Mouse (Mus musculus) testis, adult 2 months (tissue): ENCODE results near the gene Gm20388. TPM values are rescaled to one million over a fixed set of nuclear protein-coding genes. Genes with fewer than 3 reads are reported as not detected.

ENCODE experiments used
- H3K27ac ChIP-seq: fragments of 200-500 bp; 2 replicates; pipeline ENCODE4 v1.5.1; 2012; ENCODE audit warnings: low read depth, low read length; ENCODE audit not compliant: control insufficient read depth, insufficient read depth
- H3K27me3 ChIP-seq: fragments of 200-500 bp; 2 replicates; pipeline ENCODE4 v1.6.1; 2012; ENCODE audit warnings: mild to moderate bottlenecking, low read length, moderate library complexity; ENCODE audit not compliant: control insufficient read depth, insufficient read depth
- H3K36me3 ChIP-seq: fragments of 200-500 bp; 2 replicates; pipeline ENCODE4 v1.6.1; 2012; ENCODE audit warnings: mild to moderate bottlenecking, low read length; ENCODE audit not compliant: control insufficient read depth, insufficient read depth
- H3K4me1 ChIP-seq: fragments of 200-500 bp; 2 replicates; pipeline ENCODE4 v1.6.1; 2012; ENCODE audit warnings: low read length; ENCODE audit not compliant: control insufficient read depth, insufficient read depth
- H3K4me3 ChIP-seq: fragments of 200-500 bp; 2 replicates; pipeline ENCODE4 v1.5.1; 2012; ENCODE audit warnings: low read depth, mild to moderate bottlenecking, low read length, moderate library complexity, mixed read lengths; ENCODE audit not compliant: control insufficient read depth
- CTCF ChIP-seq: fragments of 200-500 bp; IDR thresholded peaks from 2 replicates; pipeline ENCODE4 v1.5.1; 2012; ENCODE audit warnings: low read depth, mild to moderate bottlenecking, inconsistent platforms, low read length, moderate library complexity; ENCODE audit not compliant: control insufficient read depth, insufficient read depth, insufficient replicate concordance
- POLR2A ChIP-seq: fragments of 200-500 bp; IDR thresholded peaks from 2 replicates; pipeline ENCODE4 v1.6.1; 2012; ENCODE audit warnings: low read depth, mild to moderate bottlenecking, inconsistent platforms, low read length, moderate library complexity; ENCODE audit not compliant: control insufficient read depth
- polyA plus RNA-seq: library from polyadenylated mRNA; depleted of rRNA; stranded (reverse); fragments of >200 nt; gene quantifications from 2 replicates; pipeline ENCODE4 v1.2.3, GENCODE M21; 2012

Gene Gm20388
- polyA plus RNA-seq, 1 experiment: 5.6 TPM

DNA sequence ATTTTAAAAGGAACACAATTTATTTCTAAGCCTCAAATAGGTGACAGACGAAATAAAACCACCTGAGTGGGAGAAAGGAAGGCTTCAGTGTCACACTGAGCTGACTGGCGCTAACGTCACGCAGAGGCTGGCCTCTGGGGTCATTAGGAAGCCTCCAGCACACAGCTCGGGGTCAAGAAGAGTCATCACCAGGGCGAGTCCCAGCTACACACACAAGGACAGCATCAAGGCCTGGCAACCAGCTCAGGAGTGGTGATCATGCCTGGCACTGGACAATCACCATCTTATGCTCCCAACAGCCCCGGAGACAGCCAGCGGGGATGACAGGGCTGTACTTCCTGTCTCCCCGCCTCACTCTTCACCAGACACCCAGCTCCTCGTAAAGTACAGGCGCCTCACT, 1647.1 kb downstream of the Gm20388 start:
- H3K4me1 ChIP-seq: peaks cover 2% of the 10 kb centered on the region; the same call in 1 of the 2 replicates
- H3K27me3 ChIP-seq: no peaks in the 10 kb centered on the region
- no peak overlapping the region for H3K4me3 ChIP-seq
- no peaks in the 10 kb centered on the region for H3K36me3 ChIP-seq
- TF ChIP-seq POLR2A (no peak), CTCF (no peak)
- H3K27ac ChIP-seq: no peak overlapping the region

DNA sequence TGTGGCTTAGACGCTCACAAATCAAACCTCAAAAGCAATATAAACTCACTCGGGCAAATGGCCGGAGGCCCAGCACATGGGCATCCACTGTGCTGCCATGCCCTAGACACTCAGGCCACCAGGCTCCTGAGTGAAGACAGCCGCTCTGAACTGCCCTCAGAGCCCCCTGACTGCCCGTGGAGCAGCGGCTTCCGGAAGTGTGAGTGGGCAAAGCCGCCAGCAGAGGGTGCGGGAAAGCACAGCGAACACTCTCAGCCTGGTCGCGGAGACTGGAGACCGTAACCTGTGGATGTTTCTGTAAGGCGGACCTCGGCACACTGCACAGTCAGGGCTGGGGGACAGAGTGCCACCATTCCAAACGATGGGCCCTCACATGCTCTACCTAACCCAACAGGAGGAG, 1647.9 kb downstream of the Gm20388 start:
- Histone ChIP-seq H3K4me3 (no peak overlapping the region), H3K4me1 (peaks cover 6% of the 10 kb centered on the region; the same call in 1 of the 2 replicates), H3K36me3 (no peaks in the 10 kb centered on the region), H3K27me3 (no peaks in the 10 kb centered on the region), H3K27ac (no peak overlapping the region)
- no peak for TF ChIP-seq CTCF
- no peak for TF ChIP-seq POLR2A

DNA sequence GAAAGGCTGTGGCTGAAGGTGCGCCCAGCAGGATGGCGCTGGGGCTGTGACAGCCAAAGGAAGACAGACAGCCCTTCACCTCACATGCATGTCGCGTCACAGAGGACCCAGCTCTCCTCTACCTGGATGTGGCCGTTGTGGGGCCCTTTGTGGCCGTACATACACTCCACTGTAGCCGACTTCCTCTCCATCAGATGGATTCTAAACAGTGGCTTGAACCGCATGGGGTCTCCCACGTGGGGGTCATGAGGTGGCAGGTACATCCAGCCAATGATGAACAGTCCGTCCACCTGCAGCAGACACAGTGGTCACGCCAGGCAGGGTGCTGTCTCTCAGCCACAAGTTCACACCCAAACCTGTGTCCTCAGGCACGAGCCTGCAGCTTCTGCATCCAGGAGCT, 1649.2 kb downstream of the Gm20388 start:
- Histone ChIP-seq H3K27me3 (no peaks in the 10 kb centered on the region), H3K4me3 (no peak overlapping the region), H3K36me3 (no peaks in the 10 kb centered on the region), H3K27ac (no peak overlapping the region), H3K4me1 (peaks cover 6% of the 10 kb centered on the region; the same call in 1 of the 2 replicates)
- no peak for TF ChIP-seq POLR2A
- no peak for TF ChIP-seq CTCF

DNA sequence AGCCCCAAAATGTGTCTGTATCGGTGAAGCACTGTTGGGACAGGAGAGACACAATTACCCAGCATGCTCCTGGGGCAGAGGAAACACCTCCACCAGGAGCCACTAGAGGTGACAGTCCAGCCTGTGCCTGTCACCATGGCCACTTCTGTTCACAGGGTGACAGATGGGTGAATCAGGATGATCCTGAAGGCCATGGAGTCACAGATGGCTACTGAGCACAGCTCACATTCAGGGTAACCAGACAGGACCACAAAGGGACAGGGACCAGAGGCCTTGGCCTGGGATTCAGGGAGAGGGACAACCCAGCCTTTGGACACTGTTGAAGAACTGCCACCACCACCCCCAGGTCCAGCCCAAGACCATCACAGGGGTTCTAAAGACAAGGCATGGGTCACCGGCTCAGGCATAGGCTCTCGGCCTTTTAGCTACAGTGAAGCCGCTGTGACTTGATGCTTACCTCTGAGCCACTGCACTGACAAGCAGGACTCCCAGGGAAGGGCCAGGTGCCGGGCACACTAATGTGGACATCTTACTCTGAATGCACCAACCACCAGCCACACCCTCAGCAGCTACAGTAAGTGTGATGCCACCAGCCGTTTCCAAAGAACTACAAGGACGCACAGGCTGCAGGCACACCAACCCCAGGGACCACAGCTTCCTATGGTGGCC, 1649.9 kb downstream of the Gm20388 start:
- Histone ChIP-seq H3K4me3 (no peak overlapping the region), H3K27ac (no peak overlapping the region), H3K36me3 (no peaks in the 10 kb centered on the region), H3K4me1 (peaks cover 6% of the 10 kb centered on the region; the same call in 1 of the 2 replicates), H3K27me3 (no peaks in the 10 kb centered on the region)
- TF ChIP-seq CTCF: no peak
- TF ChIP-seq POLR2A: no peak

DNA sequence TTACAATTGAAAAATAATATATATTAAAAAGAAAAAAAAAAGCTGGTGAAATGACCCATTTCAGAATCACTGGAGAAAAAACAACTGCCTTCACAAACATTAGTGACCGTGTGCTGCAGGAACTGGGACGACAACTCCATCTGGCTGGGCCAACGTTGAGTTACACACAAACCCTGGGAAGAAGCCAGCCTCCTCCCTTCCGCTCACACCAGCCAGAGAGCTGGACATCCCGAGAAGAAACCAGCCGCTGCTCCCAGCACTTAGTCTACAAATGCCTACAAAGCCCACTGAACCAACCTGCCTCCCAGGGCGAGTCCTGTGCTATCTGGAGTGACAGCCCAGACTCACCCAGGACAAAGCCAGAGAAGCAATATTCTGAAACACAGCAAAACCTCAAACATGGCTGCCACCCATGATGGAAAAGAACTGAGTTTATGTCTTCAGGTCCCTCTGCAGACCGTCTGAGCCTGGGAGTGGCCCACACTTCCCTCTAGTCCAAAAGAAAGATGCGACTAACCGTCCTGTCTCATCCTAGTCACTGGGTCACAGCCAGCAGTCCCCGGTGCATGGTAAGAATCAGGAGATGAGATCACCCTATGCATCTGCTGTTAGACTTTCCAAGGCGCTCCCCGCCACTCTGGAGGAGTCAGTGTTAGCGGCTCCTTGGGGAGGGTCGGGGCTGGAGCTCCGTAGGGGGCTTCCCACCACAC, 1651.2 kb downstream of the Gm20388 start:
- Histone ChIP-seq H3K4me3 (no peak overlapping the region), H3K4me1 (peaks cover 6% of the 10 kb centered on the region; the same call in 1 of the 2 replicates), H3K27me3 (no peaks in the 10 kb centered on the region), H3K36me3 (no peaks in the 10 kb centered on the region), H3K27ac (peak overlapping the region; percentile 79)
- TF ChIP-seq POLR2A (no peak), CTCF (no peak)

DNA sequence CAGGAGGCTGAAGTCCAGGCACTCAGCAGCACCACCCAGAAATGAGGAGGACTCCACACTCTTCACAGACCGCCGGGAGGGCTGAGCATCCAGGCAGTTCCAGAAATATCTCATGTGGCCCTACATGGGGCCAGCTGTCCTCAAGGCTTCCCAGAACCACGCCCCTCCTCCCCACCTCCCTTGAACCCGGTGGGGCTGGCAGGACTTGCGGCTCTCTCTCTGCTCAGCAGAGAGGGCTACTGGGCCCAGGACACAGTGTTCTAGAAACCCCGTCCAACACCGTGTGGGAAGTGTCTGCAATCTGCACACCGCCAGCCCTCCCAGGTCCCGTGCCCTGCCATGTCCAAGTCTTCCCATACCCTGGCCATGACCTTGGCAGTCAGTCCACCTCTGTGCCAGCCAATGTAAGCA, 1652.3 kb downstream of the Gm20388 start:
- TF ChIP-seq POLR2A (no peak), CTCF (no peak)
- Histone ChIP-seq H3K27me3 (no peaks in the 10 kb centered on the region), H3K36me3 (no peaks in the 10 kb centered on the region), H3K27ac (peak overlapping the region; percentile 84), H3K4me1 (peaks cover 6% of the 10 kb centered on the region), H3K4me3 (no peak overlapping the region)

DNA sequence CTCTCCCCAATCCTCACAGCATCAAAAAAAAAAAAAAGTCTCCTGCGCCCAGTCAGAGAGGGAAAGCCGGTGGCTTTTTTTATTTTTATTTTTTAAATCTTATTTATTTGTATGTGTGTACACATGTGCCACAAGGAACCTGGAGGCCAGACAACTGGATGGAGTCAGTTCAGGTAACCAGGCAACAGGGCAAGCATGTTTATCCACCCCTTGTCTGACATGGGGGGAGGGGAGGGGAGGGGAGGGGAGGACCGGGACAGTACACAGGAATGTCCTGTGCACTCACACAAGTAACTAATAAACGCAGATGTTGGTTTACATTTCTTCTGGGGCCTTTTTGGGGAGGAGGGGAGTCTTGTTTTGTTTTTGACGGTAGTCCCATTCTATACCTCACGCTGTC, 1653.1 kb downstream of the Gm20388 start:
- no peak overlapping the region for H3K4me3 ChIP-seq
- H3K27ac ChIP-seq: no peak overlapping the region
- H3K27me3 ChIP-seq: no peaks in the 10 kb centered on the region
- peaks cover 6% of the 10 kb centered on the region for H3K4me1 ChIP-seq
- H3K36me3 ChIP-seq: no peaks in the 10 kb centered on the region
- TF ChIP-seq CTCF (no peak), POLR2A (no peak)
